Mouse (Mus musculus): ENCODE measurements around the gene Tmem170b. TPM values are rescaled to one million over a fixed set of nuclear protein-coding genes. Genes with fewer than 3 reads are reported as not detected.
A peak's percentile ranks its signal among the peaks of the same experiment; 100 is the strongest.

Gene Tmem170b
- 9.4 and 10.1 TPM in 2 replicates for polyA plus RNA-seq (2015; fragmentation: Nextera tagmentation; extraction: Ambion mirVana)

- Histone ChIP-seq H3K9me3 (replicated peaks; ENCODE audit: control insufficient read depth, low read length) (no peaks in the 10 kb centered on the region), H3K4me1 (ENCODE audit: control insufficient read depth, insufficient read depth, low read length) (peaks cover 4% of the 10 kb centered on the region; the same call in 1 of the 2 replicates), H3K9ac (ENCODE audit: low read length) (peak within 1 kb of the TSS; percentile 86), H3K4me3 (replicated peaks; ENCODE audit: low read length) (peak within 1 kb of the TSS; percentile 86), H3K27ac (ENCODE audit: low read length) (peak within 1 kb of the TSS; percentile 90), H3K36me3 (ENCODE audit: control insufficient read depth, insufficient read depth, low read length) (no peaks in the 10 kb centered on the region), H3K4me2 (ENCODE audit: low read depth, low read length) (peak within 1 kb of the TSS; percentile 71), H3K27me3 (ENCODE audit: control insufficient read depth, insufficient read depth, low read length) (no peaks in the 10 kb centered on the region)
- peak; percentile 99 for ATAC-seq (ENCODE audit: insufficient read depth, low FRiP score)
- WGBS: under 1% methylated on average over 78 of the region's 87 CpGs
Measured at GRCm38 (mm10) chr13:41605099-41606010, at the start of gene Tmem170b. Gene Tmem170b (plus strand): TSS chr13:41605907.

DNA sequence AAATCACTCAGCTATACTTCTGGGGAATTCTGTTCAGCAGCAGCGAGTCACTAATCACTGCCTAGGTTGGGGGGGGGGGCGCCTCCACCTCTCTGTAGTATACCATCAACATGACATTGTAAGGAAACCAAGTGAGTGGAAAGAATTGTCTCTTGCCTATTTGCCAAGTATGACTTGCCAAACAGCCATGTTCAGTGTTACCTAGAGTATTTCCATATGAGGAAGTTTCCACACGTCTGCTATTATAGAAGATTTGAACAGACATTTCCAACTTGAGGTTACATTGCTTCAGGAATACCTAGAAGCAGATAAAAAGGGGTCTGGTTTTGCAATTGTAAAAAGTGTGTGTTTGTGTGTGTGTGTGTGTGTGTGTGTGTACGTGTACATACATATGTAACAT is 44.7 kb upstream of the Tmem170b start:
- no peaks in the 10 kb centered on the region for H3K9me3 ChIP-seq (replicated peaks; ENCODE audit: control insufficient read depth, low read length)
- ATAC-seq (ENCODE audit: insufficient read depth, low FRiP score): no peak

DNA sequence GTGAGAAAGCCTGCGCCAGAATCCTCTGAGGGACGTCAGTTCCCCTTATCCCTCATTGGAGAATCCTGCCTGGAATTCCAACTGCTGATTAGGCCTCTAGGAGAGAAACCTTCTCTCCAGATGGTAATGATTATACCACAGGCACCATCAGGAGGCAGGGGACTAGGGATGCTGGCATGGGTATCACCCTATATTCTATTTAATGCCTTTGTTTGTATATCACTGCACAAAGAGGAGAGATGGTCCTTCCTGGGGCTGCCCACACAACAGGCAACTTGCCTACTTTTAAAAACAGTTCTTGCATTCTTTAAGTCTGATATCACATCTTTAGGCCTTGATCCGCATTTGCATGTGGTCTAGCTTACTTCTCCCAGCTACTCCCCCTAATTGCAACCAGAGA is 37.3 kb upstream of the Tmem170b start:
- no peak for ATAC-seq (ENCODE audit: insufficient read depth, low FRiP score)
- WGBS: 89% methylated on average over 3 of the region's 3 CpGs
- no peak overlapping the region for H3K27ac ChIP-seq (ENCODE audit: low read length)

More for the DNA sequence above, 44.7 kb upstream of the Tmem170b start:
- Histone ChIP-seq H3K4me3 (replicated peaks; ENCODE audit: low read length) (no peak overlapping the region), H3K27ac (ENCODE audit: low read length) (no peak overlapping the region), H3K36me3 (ENCODE audit: control insufficient read depth, insufficient read depth, low read length) (no peaks in the 10 kb centered on the region), H3K4me1 (ENCODE audit: control insufficient read depth, insufficient read depth, low read length) (no peaks in the 10 kb centered on the region), H3K27me3 (ENCODE audit: control insufficient read depth, insufficient read depth, low read length) (no peaks in the 10 kb centered on the region), H3K4me2 (ENCODE audit: low read depth, low read length) (no peak overlapping the region), H3K9ac (ENCODE audit: low read length) (no peak overlapping the region)
- WGBS: 88% methylated on average over 4 of the region's 4 CpGs

DNA sequence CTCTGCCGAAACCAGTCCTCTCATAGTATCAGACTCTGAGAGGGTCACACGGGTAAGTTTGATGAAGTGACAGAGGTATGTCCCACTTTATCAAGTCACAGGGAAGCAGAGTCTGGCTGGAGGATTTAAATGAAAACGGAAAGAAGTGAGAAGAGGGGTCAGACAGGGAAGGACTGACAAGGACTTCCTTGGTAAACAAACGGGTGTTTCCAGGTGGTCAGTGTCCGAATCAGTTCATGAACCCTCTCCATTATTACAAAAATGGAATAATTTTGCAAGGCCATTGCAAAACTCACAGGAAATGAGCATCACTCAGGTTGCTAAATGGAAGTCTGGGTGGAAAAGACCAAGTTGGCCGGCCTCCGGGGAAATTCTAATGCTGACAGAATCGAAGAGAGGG is 36.8 kb upstream of the Tmem170b start:
- H3K27ac ChIP-seq (ENCODE audit: low read length): no peak overlapping the region
- 71% methylated on average over 8 of the region's 8 CpGs for WGBS
- 0 out of 2 replicates have a peak, but pooled peaks cover 4% of the 10 kb centered on the region for H3K4me1 ChIP-seq (ENCODE audit: control insufficient read depth, insufficient read depth, low read length)
- no peaks in the 10 kb centered on the region for H3K9me3 ChIP-seq (replicated peaks; ENCODE audit: control insufficient read depth, low read length)
- H3K36me3 ChIP-seq (ENCODE audit: control insufficient read depth, insufficient read depth, low read length): no peaks in the 10 kb centered on the region
- H3K4me3 ChIP-seq (replicated peaks; ENCODE audit: low read length): no peak overlapping the region
- ATAC-seq (ENCODE audit: insufficient read depth, low FRiP score): no peak
- no peak overlapping the region for H3K4me2 ChIP-seq (ENCODE audit: low read depth, low read length)
- H3K27me3 ChIP-seq (ENCODE audit: control insufficient read depth, insufficient read depth, low read length): no peaks in the 10 kb centered on the region
- H3K9ac ChIP-seq (ENCODE audit: low read length): no peak overlapping the region

More for the DNA sequence above, 37.3 kb upstream of the Tmem170b start:
- no peak overlapping the region for H3K4me3 ChIP-seq (replicated peaks; ENCODE audit: low read length)
- no peak overlapping the region for H3K9ac ChIP-seq (ENCODE audit: low read length)
- no peaks in the 10 kb centered on the region for H3K36me3 ChIP-seq (ENCODE audit: control insufficient read depth, insufficient read depth, low read length)
- H3K27me3 ChIP-seq (ENCODE audit: control insufficient read depth, insufficient read depth, low read length): no peaks in the 10 kb centered on the region
- H3K9me3 ChIP-seq (replicated peaks; ENCODE audit: control insufficient read depth, low read length): no peaks in the 10 kb centered on the region
- H3K4me1 ChIP-seq (ENCODE audit: control insufficient read depth, insufficient read depth, low read length): 0 out of 2 replicates have a peak, but pooled peaks cover 4% of the 10 kb centered on the region
- H3K4me2 ChIP-seq (ENCODE audit: low read depth, low read length): no peak overlapping the region

GRCm38 (mm10) chr13:41569776-41570175 is 35.9 kb upstream of the Tmem170b start:
- Histone ChIP-seq H3K27me3 (ENCODE audit: control insufficient read depth, insufficient read depth, low read length) (no peaks in the 10 kb centered on the region), H3K4me2 (ENCODE audit: low read depth, low read length) (no peak overlapping the region), H3K27ac (ENCODE audit: low read length) (no peak overlapping the region), H3K36me3 (ENCODE audit: control insufficient read depth, insufficient read depth, low read length) (no peaks in the 10 kb centered on the region), H3K4me3 (replicated peaks; ENCODE audit: low read length) (no peak overlapping the region), H3K9me3 (replicated peaks; ENCODE audit: control insufficient read depth, low read length) (no peaks in the 10 kb centered on the region), H3K9ac (ENCODE audit: low read length) (no peak overlapping the region), H3K4me1 (ENCODE audit: control insufficient read depth, insufficient read depth, low read length) (0 out of 2 replicates have a peak, but pooled peaks cover 4% of the 10 kb centered on the region)
- ATAC-seq (ENCODE audit: insufficient read depth, low FRiP score): no peak
- WGBS: 66% methylated on average over 3 of the region's 3 CpGs

DNA sequence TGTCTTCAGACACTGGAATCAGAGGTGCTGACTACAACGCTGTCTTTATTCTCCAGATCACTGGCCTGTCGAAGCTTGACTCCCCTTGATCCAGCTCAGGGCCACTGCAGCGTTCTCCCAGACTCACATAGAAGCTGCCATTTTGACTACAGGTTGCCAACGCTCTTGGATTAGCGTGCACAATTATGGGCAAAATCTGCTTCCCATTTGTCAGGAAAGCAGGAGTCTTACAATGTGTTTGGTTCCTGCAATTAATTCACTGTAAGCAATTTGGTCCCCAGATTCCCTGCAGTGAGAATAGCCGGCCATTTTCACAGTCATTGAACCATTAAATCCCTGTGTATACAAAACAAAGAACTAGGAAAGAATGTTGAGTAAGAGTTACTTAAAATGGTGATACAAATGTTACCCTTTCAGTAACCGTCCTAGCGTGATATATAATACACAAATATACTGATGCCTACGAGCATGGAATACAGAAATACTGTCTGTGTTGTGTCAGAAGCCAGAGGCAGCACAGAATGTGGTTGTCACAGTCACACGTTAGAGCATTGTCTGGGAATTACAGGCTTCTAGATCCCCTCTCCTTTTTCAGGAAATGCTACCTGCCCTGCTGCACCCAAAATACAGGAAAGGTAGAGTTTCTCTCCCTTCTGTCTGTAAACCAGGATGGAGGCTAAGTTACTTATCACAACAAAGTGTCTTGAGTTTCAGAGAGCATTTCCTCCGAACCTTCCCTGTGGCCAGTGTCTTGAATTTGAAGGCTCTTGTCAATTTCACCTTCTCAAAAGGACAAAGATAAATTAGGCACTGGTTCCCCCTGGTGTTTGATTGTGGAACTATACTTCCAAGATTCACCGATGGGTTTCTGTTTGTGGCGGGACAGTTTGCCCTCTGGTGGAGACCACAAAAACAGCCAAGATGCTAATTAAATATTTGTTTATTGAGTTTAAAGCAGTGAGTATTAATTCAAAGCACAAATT is 34.0 kb upstream of the Tmem170b start:
- H3K9me3 ChIP-seq (replicated peaks; ENCODE audit: control insufficient read depth, low read length): 0 out of 2 replicates have a peak, but pooled peaks cover 1% of the 10 kb centered on the region
- H3K27ac ChIP-seq (ENCODE audit: low read length): no peak overlapping the region
- 0 out of 2 replicates have a peak overlapping the region, but pooled peaks have one; percentile 7 for H3K4me2 ChIP-seq (ENCODE audit: low read depth, low read length)
- H3K36me3 ChIP-seq (ENCODE audit: control insufficient read depth, insufficient read depth, low read length): no peaks in the 10 kb centered on the region
- H3K4me1 ChIP-seq (ENCODE audit: control insufficient read depth, insufficient read depth, low read length): 0 out of 2 replicates have a peak, but pooled peaks cover 4% of the 10 kb centered on the region
- H3K4me3 ChIP-seq (replicated peaks; ENCODE audit: low read length): no peak overlapping the region
- ATAC-seq (ENCODE audit: insufficient read depth, low FRiP score): no peak
- no peak overlapping the region for H3K9ac ChIP-seq (ENCODE audit: low read length)
- no peaks in the 10 kb centered on the region for H3K27me3 ChIP-seq (ENCODE audit: control insufficient read depth, insufficient read depth, low read length)
- WGBS: 46% methylated on average over 13 of the region's 13 CpGs

DNA sequence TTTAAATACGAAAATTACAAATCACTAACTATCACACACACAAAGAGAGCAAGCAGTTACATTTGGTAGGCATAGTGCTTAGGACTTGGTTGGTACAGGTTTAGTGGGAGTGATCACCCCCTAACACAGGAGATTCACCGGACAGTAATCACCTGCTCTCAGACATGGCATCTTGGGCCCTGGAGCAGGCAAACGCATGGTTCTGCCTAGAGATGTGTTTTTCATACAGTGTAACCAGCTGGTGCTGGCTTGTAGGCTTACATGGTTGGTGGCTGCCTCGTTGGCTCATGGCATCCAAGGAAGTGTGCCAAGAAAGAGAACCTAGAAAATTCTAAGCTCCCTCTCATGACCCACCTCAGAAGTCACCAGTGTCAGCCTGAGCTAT is 33.4 kb upstream of the Tmem170b start:
- no peak for ATAC-seq (ENCODE audit: insufficient read depth, low FRiP score)
- 45% methylated on average over 4 of the region's 4 CpGs for WGBS
- H3K27ac ChIP-seq (ENCODE audit: low read length): no peak overlapping the region

DNA sequence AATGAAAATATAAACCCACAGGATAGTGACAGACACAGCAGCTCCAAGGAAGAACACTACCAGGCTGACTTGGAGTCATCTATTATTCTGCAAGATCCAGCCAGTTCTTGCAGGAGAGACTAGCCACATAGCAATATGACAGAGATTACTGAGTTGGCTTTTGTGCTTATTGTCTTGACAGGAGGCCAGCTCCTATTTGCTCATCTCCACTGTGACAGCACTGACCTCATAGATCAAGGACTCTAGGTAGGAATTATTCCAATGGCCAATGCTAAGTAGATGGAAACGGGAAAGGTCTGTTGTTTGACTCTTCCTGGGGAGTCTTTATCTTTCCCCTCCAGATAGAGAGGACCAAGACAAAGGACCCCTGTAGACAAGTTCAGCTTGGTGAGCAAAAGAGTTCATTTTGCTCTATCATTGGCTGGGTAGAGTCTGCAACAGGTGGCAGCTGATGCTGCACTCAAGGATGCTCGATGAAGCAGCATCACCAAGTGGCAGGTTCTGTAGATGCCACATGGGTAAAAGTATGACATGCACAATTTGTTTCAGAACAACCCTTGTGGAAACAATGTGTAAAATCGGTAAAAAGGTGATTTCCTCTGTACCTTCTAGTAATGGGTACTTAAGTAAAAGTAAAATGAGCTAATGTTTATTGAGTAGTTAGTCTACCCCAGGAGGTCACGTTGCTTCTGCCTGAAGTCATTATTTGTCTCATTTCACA is 32.4 kb upstream of the Tmem170b start:
- H3K4me3 ChIP-seq (replicated peaks; ENCODE audit: low read length): no peak overlapping the region
- no peaks in the 10 kb centered on the region for H3K36me3 ChIP-seq (ENCODE audit: control insufficient read depth, insufficient read depth, low read length)
- no peak for ATAC-seq (ENCODE audit: insufficient read depth, low FRiP score)
- 0 out of 2 replicates have a peak, but pooled peaks cover 4% of the 10 kb centered on the region for H3K4me1 ChIP-seq (ENCODE audit: control insufficient read depth, insufficient read depth, low read length)
- WGBS: 44% methylated on average over 4 of the region's 4 CpGs
- H3K27me3 ChIP-seq (ENCODE audit: control insufficient read depth, insufficient read depth, low read length): no peaks in the 10 kb centered on the region
- no peak overlapping the region for H3K9ac ChIP-seq (ENCODE audit: low read length)
- 0 out of 2 replicates have a peak, but pooled peaks cover 4% of the 10 kb centered on the region for H3K9me3 ChIP-seq (replicated peaks; ENCODE audit: control insufficient read depth, low read length)
- no peak overlapping the region for H3K27ac ChIP-seq (ENCODE audit: low read length)
- H3K4me2 ChIP-seq (ENCODE audit: low read depth, low read length): no peak overlapping the region

More for the DNA sequence above, 33.4 kb upstream of the Tmem170b start:
- Histone ChIP-seq H3K4me2 (ENCODE audit: low read depth, low read length) (no peak overlapping the region), H3K9me3 (replicated peaks; ENCODE audit: control insufficient read depth, low read length) (0 out of 2 replicates have a peak, but pooled peaks cover 4% of the 10 kb centered on the region), H3K4me1 (ENCODE audit: control insufficient read depth, insufficient read depth, low read length) (0 out of 2 replicates have a peak, but pooled peaks cover 4% of the 10 kb centered on the region), H3K4me3 (replicated peaks; ENCODE audit: low read length) (no peak overlapping the region), H3K27me3 (ENCODE audit: control insufficient read depth, insufficient read depth, low read length) (no peaks in the 10 kb centered on the region), H3K9ac (ENCODE audit: low read length) (no peak overlapping the region), H3K36me3 (ENCODE audit: control insufficient read depth, insufficient read depth, low read length) (no peaks in the 10 kb centered on the region)
